Mouse (Mus musculus): Measurements from ENCODE around the gene Mtmr3. TPM values are rescaled to one million over a fixed set of nuclear protein-coding genes. Genes with fewer than 3 reads are reported as not detected.

Mtmr3 gene
- total and polyA plus RNA-seq, 3 experiments, result 29.1 to 31.9 TPM; not detected in 1

GRCm38 (mm10) chr11:4469091-4469490 lies 125.6 kb downstream of the Mtmr3 start:
- TF ChIP-seq SMC3 (IDR thresholded peaks at IDR 0.05; ENCODE audit: low read depth, low read length), result no peak
- TF ChIP-seq GATA1 (IDR thresholded peaks at IDR 0.05; ENCODE audit: low read depth, low read length), result no peak
- TF ChIP-seq USF2 (IDR thresholded peaks at IDR 0.05; ENCODE audit: borderline replicate concordance in 1 of 2, insufficient read depth in 1 of 2, low read depth in 1 of 2, low read length in 2 of 2), result no peak
- TF ChIP-seq MYB (IDR thresholded peaks at IDR 0.05; ENCODE audit: low read depth, low read length), result no peak
- no peak for TF ChIP-seq ZKSCAN1 (IDR thresholded peaks at IDR 0.05; ENCODE audit: low read depth, low read length)
- TF ChIP-seq ELF1 (IDR thresholded peaks at IDR 0.05; ENCODE audit: low read depth, low read length), result no peak
- no peak for TF ChIP-seq MAZ (IDR thresholded peaks at IDR 0.05; ENCODE audit: low read depth, low read length)
- no peak for TF ChIP-seq ZNF384 (IDR thresholded peaks at IDR 0.05; ENCODE audit: low read depth, low read length)
- no peak for TF ChIP-seq TCF12 (IDR thresholded peaks at IDR 0.05; ENCODE audit: low read depth, low read length)
- TF ChIP-seq KAT2A (conservative IDR thresholded peaks at IDR 0.05; ENCODE audit: low read depth, low read length), result no peak
- Histone ChIP-seq H3K4me1 (ENCODE audit: control insufficient read depth in 1 of 2, insufficient read depth in 2 of 2, low read length in 2 of 2) (no peaks in the 10 kb centered on the region), H3K9me3 (replicated peaks; ENCODE audit: insufficient read depth, low read length) (no peaks in the 10 kb centered on the region), H3K27me3 (ENCODE audit: control insufficient read depth in 1 of 2, insufficient read depth in 2 of 2, low read length in 2 of 2) (no peaks in the 10 kb centered on the region), H3K9ac (ENCODE audit: control insufficient read depth, low read depth, low read length, poor library complexity, severe bottlenecking) (no peak overlapping the region), H3K4me3 (ENCODE audit: control insufficient read depth in 1 of 2, insufficient read depth in 1 of 2, low read depth in 2 of 2, low read length in 2 of 2) (no peak overlapping the region), H3K27ac (ENCODE audit: control insufficient read depth, low read depth, low read length) (no peak overlapping the region), H3K36me3 (ENCODE audit: control insufficient read depth in 1 of 2, insufficient read depth in 2 of 2, low read length in 2 of 2) (no peaks in the 10 kb centered on the region), H3K79me2 (ENCODE audit: control insufficient read depth, insufficient read depth, low read length, poor library complexity) (no peaks in the 10 kb centered on the region)
- DNase-seq (ENCODE audit: low read depth, low spot score), result no peak

DNA sequence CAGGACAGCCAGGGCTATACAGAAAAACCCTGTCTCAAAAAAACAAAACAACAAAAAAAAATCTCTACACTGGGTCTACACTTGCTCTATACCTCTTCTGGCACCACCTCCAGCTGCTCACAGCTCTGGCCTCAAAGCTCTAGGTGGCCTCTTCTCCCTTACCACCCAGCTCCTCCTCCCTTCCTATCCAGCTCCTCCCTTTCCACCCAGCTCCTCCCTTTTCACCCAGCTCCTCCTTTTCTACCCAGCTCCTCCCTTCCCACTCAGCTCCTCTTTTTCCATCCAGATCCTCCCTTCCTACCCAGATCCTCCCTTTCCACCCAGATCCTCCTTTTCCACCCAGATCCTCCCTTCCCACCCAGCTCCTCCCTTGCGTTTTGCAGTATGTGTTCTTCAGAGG lies 127.2 kb downstream of the Mtmr3 start:
- Histone ChIP-seq H3K9ac (ENCODE audit: control insufficient read depth, low read depth, low read length, poor library complexity, severe bottlenecking) (no peak overlapping the region), H3K27me3 (ENCODE audit: control insufficient read depth in 1 of 2, insufficient read depth in 2 of 2, low read length in 2 of 2) (peaks cover 0 to 2% of the 10 kb centered on the region in 2 experiments; a peak in 2 of 4 replicates), H3K9me3 (replicated peaks; ENCODE audit: insufficient read depth, low read length) (no peaks in the 10 kb centered on the region), H3K27ac (ENCODE audit: control insufficient read depth, low read depth, low read length) (no peak overlapping the region), H3K36me3 (ENCODE audit: control insufficient read depth in 1 of 2, insufficient read depth in 2 of 2, low read length in 2 of 2) (no peaks in the 10 kb centered on the region), H3K79me2 (ENCODE audit: control insufficient read depth, insufficient read depth, low read length, poor library complexity) (no peaks in the 10 kb centered on the region), H3K4me3 (ENCODE audit: control insufficient read depth in 1 of 2, insufficient read depth in 1 of 2, low read depth in 2 of 2, low read length in 2 of 2) (no peak overlapping the region), H3K4me1 (ENCODE audit: control insufficient read depth in 1 of 2, insufficient read depth in 2 of 2, low read length in 2 of 2) (no peaks in the 10 kb centered on the region)
- no peak for TF ChIP-seq EP300 (IDR thresholded peaks at IDR 0.05; ENCODE audit: low read depth in 1 of 2, low read length in 2 of 2)
- TF ChIP-seq POLR2AphosphoS2 (IDR thresholded peaks at IDR 0.05; ENCODE audit: low read length), result no peak
- TF ChIP-seq ETS1 (IDR thresholded peaks at IDR 0.05; ENCODE audit: low read depth, low read length), result no peak
- TF ChIP-seq TCF12 (IDR thresholded peaks at IDR 0.05; ENCODE audit: low read depth, low read length), result no peak
- TF ChIP-seq CHD2 (IDR thresholded peaks at IDR 0.05; ENCODE audit: low read length), result no peak
- no peak for TF ChIP-seq ZNF384 (IDR thresholded peaks at IDR 0.05; ENCODE audit: low read depth, low read length)
- TF ChIP-seq JUND (IDR thresholded peaks at IDR 0.05; ENCODE audit: low read depth, low read length), result no peak
- no peak for TF ChIP-seq MAZ (IDR thresholded peaks at IDR 0.05; ENCODE audit: low read depth, low read length)
- TF ChIP-seq BHLHE40 (IDR thresholded peaks at IDR 0.05; ENCODE audit: borderline replicate concordance, low read depth, low read length), result no peak
- no peak for TF ChIP-seq CHD1 (IDR thresholded peaks at IDR 0.05; ENCODE audit: low read depth, low read length)
- TF ChIP-seq SMC3 (IDR thresholded peaks at IDR 0.05; ENCODE audit: low read depth, low read length), result no peak
- TF ChIP-seq NRF1 (IDR thresholded peaks at IDR 0.05; ENCODE audit: insufficient read depth, low read depth, low read length, poor library complexity, severe bottlenecking), result no peak
- TF ChIP-seq CTCF (IDR thresholded peaks at IDR 0.05 in 2 of 3, conservative IDR thresholded peaks at IDR 0.05 in 1 of 3; ENCODE audit: control insufficient read depth in 1 of 3, insufficient read depth in 1 of 3, low read depth in 2 of 3, low read length in 3 of 3, poor library complexity in 1 of 3, severe bottlenecking in 1 of 3), result no peak
- TF ChIP-seq RCOR1 (IDR thresholded peaks at IDR 0.05; ENCODE audit: low read depth, low read length), result no peak
- no peak for TF ChIP-seq ZKSCAN1 (IDR thresholded peaks at IDR 0.05; ENCODE audit: low read depth, low read length)
- no peak for TF ChIP-seq MXI1 (IDR thresholded peaks at IDR 0.05; ENCODE audit: low read depth, low read length)
- no peak for TF ChIP-seq ELF1 (IDR thresholded peaks at IDR 0.05; ENCODE audit: low read depth, low read length)
- no peak for TF ChIP-seq POLR2AphosphoS5 (IDR thresholded peaks at IDR 0.05; ENCODE audit: borderline replicate concordance, low read depth, low read length)
- TF ChIP-seq MAFK (IDR thresholded peaks at IDR 0.05; ENCODE audit: borderline replicate concordance, low read depth, low read length), result no peak
- TF ChIP-seq UBTF (IDR thresholded peaks at IDR 0.05; ENCODE audit: borderline replicate concordance, insufficient read depth, low read depth, low read length), result no peak
- no peak for DNase-seq (ENCODE audit: low read depth, low spot score)

Measured in MEL (cell line).